Mouse (Mus musculus) urinary bladder, postnatal 14 days (tissue): Measurements from ENCODE around the gene Pde12.
A peak's percentile ranks its signal among the peaks of the same experiment; 100 is the strongest.
"Not testable (repeated sequence)": the region's sequence is repeated elsewhere in the genome, so short reads cannot be mapped to it uniquely, and the experiment has no call there.

ENCODE experiments used
- DNase-seq: peaks from one replicate; pipeline ENCODE4 v3.0.0; 2021; ENCODE audit warnings: low spot score

Pde12 gene

DNA sequence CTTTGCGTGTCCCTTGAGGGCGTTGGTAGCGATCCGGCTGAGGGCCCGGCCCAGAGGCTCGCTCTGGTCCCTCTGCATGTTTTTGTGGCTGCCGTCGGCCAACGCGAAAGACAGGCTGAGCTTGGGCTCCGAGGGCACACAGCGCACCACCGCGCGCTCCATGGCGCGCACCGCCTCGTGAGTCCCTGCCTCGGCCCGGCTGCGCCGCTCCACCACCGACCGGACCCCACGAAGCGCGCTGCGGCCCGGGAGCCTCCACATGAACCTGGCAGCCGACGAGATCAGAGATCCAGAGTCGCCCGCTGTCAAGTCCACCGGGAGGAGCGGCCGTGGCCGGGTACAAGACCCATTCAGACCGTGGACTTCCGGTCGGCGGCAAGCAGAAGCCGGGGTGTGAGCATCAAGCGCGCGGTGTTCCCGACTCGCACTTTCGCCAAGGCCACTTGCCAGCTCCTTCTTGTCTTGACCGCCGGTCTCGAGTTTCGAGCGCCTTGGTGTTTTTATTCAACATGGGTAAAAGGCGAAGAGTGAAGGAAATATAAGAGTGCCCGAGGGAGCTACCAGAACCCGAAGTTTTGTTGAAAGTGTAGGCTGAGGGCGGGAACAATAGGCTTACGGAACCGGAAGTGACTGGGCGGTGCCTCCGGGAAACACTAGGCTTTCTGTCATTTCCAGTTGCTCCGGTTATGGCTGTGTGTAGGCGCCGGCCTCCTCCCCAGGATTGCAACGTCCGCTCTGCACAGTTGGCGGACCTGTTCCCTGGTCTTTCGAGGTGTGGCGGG is at the start of gene Pde12:
TSS of gene Pde12 (minus strand) at position 592 of the 782 bp plus-strand sequence.
- peak; percentile 88 for DNase-seq

DNA sequence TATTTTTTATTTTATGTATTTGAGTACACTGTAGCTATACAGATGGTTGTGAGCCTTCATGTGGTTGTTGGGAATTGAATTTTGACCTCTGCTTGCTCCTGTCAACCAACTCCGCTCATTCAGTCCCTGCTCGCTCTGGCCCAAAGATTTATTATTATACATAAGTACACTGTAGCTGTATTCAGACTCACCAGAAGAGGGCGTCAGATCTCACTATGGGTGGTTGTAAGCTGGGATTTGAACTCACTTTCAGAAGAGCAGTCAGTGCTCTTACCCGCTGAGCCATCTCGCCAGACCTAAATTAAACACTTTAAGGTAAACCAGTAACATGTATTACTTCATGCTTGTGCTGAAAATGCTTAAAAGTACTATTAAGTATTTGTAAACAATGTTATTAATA is 35.6 kb upstream of the Pde12 start:
- not testable (repeated sequence) for DNase-seq

DNA sequence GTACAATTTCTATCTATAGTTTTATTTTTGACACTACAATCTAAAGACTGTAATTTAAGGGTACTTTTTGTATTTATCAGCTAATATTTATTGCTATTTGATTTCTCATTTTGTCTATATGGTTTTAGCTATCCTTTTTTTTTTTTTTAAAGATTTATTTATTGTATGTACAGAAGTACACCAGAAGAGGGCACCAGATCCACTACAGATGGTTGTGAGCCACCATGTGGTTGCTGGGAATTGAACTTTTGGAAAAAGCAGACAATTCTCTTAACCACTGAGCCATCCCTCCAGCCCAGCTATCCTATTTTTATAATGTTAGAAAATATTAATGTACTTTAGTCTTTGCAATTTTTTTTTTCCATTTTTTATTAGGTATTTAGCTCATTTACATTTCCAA is 28.2 kb upstream of the Pde12 start:
- DNase-seq, result no peak

- DNase-seq, result no peak
Observed at GRCm38 (mm10) chr14:26692974-26693373, 23.3 kb upstream of the Pde12 start, which contains the start of gene Dnah12. TSS of gene Dnah12 (plus strand) at chr14:26693274.

GRCm38 (mm10) chr14:26691363-26691762 is 21.7 kb upstream of the Pde12 start:
- no peak for DNase-seq

GRCm38 (mm10) chr14:26690727-26691126 is 21.0 kb upstream of the Pde12 start:
- no peak for DNase-seq

DNA sequence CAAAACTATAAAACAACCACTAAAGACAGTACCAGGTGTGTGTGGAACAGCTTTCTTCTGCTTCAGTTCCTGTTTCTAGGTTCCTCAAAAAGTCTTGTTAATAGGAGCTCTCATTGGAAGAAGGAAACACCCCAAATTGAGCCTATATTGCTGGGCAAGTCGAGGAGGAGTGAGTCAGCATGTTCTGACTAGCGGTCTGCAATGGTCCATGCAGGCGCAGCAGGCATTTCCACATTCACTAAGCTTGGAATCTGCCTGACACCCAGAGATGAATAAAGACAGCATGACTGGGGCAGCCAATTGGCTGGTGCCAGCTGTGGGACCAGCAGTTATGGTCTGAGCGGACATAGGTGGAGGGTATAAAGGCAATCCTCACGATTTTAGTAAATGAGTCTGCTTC is 6.1 kb upstream of the Pde12 start:
- DNase-seq, result no peak

GRCm38 (mm10) chr14:26675371-26675770 is 5.7 kb upstream of the Pde12 start:
- peak; percentile 33 for DNase-seq

- not testable (repeated sequence) for DNase-seq
Observed at GRCm38 (mm10) chr14:26674476-26675169, 4.9 kb upstream of the Pde12 start.

DNA sequence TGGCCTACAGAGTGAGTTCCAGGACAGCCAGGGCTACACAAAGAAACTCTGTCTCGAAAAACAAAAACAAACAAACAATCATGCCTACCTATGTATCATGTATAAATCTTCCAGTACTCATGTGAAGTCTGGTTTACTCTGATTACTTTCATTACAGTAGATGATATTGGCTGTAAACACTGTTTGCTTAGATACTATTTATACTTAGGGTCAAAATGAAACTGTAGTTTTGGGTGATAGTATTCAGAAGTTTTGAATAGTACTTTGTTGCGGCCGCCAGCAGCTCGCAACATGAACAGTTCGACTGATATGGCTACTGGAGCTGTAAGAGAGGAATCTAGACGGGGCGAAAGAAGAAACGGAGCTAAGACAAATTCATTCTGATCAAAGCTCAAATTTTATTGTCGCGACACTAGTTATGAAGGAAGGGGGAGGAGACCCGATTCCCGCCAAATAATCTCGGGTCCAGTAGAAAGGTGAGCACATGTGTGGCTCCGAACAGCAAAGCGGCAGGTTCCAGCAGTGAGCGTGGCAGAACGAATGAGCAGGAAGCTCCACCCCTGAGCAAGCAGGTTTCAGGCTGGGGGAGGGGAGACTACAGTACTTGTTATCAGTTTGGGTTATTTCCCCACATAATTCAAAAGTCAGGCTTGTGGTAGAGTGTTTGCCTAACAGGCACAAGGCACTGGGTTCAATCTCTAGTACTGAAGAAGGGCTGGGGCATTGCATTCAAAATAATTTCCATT is 2.4 kb upstream of the Pde12 start:
- DNase-seq, result not testable (repeated sequence)

DNA sequence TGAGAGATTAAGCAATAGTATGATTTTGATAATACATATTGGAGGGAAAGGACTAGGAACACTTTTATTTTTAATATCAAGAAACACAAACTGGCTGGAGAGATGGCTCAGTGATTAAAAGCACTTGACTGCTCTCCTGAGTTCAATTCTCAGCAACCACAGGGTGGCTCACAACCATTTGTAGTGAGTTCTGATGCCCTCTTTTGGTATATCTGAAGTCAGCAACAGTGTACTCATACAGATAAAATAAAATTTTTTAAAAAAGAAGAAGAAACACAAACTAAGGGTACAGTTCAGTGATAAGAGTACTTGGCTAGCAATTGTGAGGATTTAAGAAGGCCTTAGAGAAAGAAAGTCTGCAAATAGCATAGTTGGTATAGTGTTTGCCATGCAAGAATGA is 1.3 kb upstream of the Pde12 start:
- no peak for DNase-seq

GRCm38 (mm10) chr14:26668371-26669291 is 1.1 kb downstream of the Pde12 start:
- peak; percentile 36 for DNase-seq

GRCm38 (mm10) chr14:26667991-26668370 is 1.7 kb downstream of the Pde12 start:
- no peak for DNase-seq

DNA sequence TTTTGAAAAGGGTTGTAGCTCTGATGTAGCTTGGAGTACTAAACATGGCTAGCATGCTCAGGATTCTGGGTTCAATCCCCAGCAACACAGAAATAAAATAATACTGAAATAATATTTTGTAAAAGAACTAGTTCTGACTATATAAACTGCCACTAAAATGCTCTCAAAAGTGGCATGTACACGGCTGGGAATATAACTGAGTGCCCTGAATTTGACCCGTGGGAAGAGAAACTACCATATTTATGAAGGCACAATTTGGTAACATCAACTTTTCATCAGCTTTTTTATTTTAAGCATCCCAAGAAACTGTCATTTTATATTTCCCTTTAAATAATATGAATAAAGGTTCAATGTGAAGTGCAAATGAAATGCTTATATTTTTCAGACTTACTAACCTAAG is 5.8 kb downstream of the Pde12 start:
- no peak for DNase-seq

DNA sequence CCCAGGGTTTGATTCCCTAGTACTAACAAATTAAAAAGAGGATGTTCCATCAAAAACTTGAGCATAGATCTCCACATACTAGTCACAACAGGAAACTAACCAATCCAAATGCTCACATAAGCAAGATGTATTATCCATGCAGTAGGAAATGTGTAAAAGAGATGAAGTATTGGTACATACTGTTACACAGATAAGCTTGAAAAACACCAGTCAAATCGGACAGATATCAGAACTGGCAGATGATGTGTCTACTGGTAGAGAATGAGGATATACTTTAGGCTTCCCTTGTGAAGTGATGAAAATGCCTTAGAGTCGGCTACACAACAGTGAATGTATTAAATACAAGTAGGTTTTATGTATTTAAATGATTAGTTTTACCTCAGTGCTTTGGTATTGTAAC is 7.2 kb downstream of the Pde12 start:
- no peak for DNase-seq

- no peak for DNase-seq
Observed at GRCm38 (mm10) chr14:26662016-26662415, 7.7 kb downstream of the Pde12 start.

GRCm38 (mm10) chr14:26660233-26660632 is 9.4 kb downstream of the Pde12 start:
- no peak for DNase-seq

DNA sequence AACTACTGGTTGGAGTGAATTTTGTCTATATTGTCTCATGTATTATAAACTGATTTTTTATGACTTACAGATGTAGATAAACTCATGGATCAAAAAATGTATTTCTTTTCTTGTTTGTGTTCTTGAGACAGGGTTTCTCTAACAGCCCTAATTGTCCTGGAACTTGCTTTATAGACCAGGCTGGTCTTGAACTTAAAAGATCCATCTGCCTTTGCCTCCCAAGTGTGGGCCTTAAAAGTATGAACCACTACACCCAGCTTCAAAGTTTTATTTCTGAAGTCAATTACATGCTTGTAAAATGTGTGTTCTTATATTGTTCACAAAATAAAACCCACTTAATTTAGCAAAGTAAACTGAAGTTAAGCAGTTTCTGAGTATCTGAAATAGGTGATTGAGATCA is 11.5 kb downstream of the Pde12 start:
- no peak for DNase-seq

DNA sequence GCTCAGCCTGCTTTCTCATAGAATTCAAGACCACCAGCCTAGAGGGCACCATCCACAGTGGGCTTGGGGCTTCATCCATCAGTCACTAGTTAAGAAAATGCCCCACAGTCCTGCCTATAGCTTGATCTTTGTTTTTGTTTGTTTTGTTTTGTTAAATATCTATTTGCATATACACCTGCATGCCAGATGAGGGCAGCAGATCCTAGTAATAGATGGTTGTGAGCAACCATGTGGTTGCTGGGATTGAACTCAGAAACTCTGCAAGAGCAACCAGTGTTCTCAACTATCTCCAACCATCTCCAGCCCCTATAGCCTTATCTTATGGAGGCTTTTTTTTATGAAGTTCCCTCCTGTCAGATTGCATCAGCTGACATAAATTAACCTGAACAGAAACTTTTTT is 17.8 kb downstream of the Pde12 start:
- no peak for DNase-seq

DNA sequence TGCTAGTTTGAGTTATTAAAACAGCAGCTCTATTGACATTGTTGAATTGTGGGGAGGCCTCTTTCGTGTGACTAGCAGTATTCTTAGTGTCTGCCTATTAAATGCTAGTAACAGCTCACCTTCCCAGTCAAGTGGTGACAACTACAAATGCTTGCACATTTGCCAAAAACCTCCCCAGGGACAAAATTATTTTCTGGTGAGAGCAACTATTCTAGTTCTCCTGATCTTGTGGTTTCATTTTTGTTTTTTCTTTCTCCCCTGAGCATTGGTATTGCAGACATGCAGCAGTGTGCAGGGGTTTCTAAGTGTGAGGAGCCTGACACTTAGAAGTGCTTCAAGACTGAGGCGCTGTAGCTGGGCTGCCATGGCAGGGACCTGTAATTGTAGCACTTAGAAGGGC is 21.9 kb downstream of the Pde12 start:
- no peak for DNase-seq

GRCm38 (mm10) chr14:26645989-26646650 is 23.6 kb downstream of the Pde12 start:
- DNase-seq, result no peak
